Mouse (Mus musculus) kidney, adult 18-20 months (tissue): Measurements from ENCODE around the gene Lgals7.
A peak's percentile ranks its signal among the peaks of the same experiment; 100 is the strongest.

Experiments used
- DNase-seq: peaks from one replicate; pipeline ENCODE4 v3.0.0; 2021

The Lgals7 gene

GRCm38 (mm10) chr7:28831411-28832125, 32.1 kb upstream of the Lgals7 start:
- DNase-seq, result no peak

- DNase-seq, result no peak
Observed at GRCm38 (mm10) chr7:28832137-28832536, 31.5 kb upstream of the Lgals7 start.

- DNase-seq, result no peak
Observed at GRCm38 (mm10) chr7:28833723-28834347, 29.8 kb upstream of the Lgals7 start, which contains the start of gene Lgals4. Gene Lgals4 (plus strand): TSS chr7:28833854.

GRCm38 (mm10) chr7:28836936-28837335, 26.7 kb upstream of the Lgals7 start:
- DNase-seq, result no peak

GRCm38 (mm10) chr7:28838331-28838730, 25.3 kb upstream of the Lgals7 start:
- DNase-seq, result no peak

- DNase-seq, result no peak
Observed at GRCm38 (mm10) chr7:28847273-28847672, 16.4 kb upstream of the Lgals7 start.

- no peak for DNase-seq
Observed at GRCm38 (mm10) chr7:28849700-28850236, 13.9 kb upstream of the Lgals7 start.

- DNase-seq, result no peak
Observed at GRCm38 (mm10) chr7:28850642-28851041, 13.0 kb upstream of the Lgals7 start.

- no peak for DNase-seq
Observed at GRCm38 (mm10) chr7:28859953-28860352, 3.7 kb upstream of the Lgals7 start.

- DNase-seq, result no peak
Observed at GRCm38 (mm10) chr7:28860898-28861297, 2.8 kb upstream of the Lgals7 start.

- no peak for DNase-seq
Observed at GRCm38 (mm10) chr7:28862817-28863499, 695 bp upstream of the Lgals7 start.

GRCm38 (mm10) chr7:28864288-28864750, 666 bp downstream of the Lgals7 start:
- no peak for DNase-seq

- peak; percentile 73 for DNase-seq
Observed at GRCm38 (mm10) chr7:28865481-28866300, 2.0 kb downstream of the Lgals7 start.

- no peak for DNase-seq
Observed at GRCm38 (mm10) chr7:28866769-28867507, 3.3 kb downstream of the Lgals7 start.

GRCm38 (mm10) chr7:28867508-28868340, 4.1 kb downstream of the Lgals7 start:
- peak; percentile 85 for DNase-seq

GRCm38 (mm10) chr7:28870901-28871664, 7.4 kb downstream of the Lgals7 start:
- DNase-seq, result no peak

- DNase-seq, result no peak
Observed at GRCm38 (mm10) chr7:28874565-28874964, 10.9 kb downstream of the Lgals7 start.

GRCm38 (mm10) chr7:28876099-28876498, 12.4 kb downstream of the Lgals7 start:
- no peak for DNase-seq

- DNase-seq, result no peak
Observed at GRCm38 (mm10) chr7:28877155-28877554, 13.5 kb downstream of the Lgals7 start.

GRCm38 (mm10) chr7:28877856-28878255, 14.2 kb downstream of the Lgals7 start:
- DNase-seq, result no peak
